Mouse (Mus musculus) hindbrain, embryonic 15.5 days (tissue): ENCODE measurements around the gene Gm49373. TPM values are rescaled to one million over a fixed set of nuclear protein-coding genes. Genes with fewer than 3 reads are reported as not detected.

Source experiments
- ATAC-seq: fragments of 200-750 bp; cut with Nextera tagmentation; 2 replicates; pipeline ENCODE4 v1.8.0; 2017; ENCODE audit warnings: low read depth, moderate number of reproducible peaks, moderate TSS enrichment; ENCODE audit not compliant: low FRiP score
- H3K27ac ChIP-seq: fragments of 300-500 bp; sonication (generic); replicated peaks from 2 replicates; pipeline ENCODE4 v1.5.1; 2015; ENCODE audit warnings: mild to moderate bottlenecking, inconsistent platforms
- H3K27me3 ChIP-seq: fragments of 300-500 bp; sonication (generic); 2 replicates; pipeline ENCODE4 v1.6.1; 2015; ENCODE audit warnings: control low read depth, inconsistent platforms
- H3K36me3 ChIP-seq: fragments of 300-500 bp; sonication (generic); 2 replicates; pipeline ENCODE4 v1.6.1; 2015; ENCODE audit warnings: control low read depth, inconsistent platforms
- H3K4me1 ChIP-seq: fragments of 300-500 bp; sonication (generic); replicated peaks from 2 replicates; pipeline ENCODE4 v1.6.1; 2015; ENCODE audit warnings: control low read depth, inconsistent platforms
- H3K4me2 ChIP-seq: fragments of 300-500 bp; sonication (generic); 2 replicates; pipeline ENCODE4 v1.6.1; 2015; ENCODE audit warnings: moderate library complexity, mild to moderate bottlenecking, inconsistent platforms
- H3K4me3 ChIP-seq: fragments of 300-500 bp; sonication (generic); 2 replicates; pipeline ENCODE4 v1.5.1; 2015; ENCODE audit warnings: mild to moderate bottlenecking, inconsistent platforms
- H3K9ac ChIP-seq: fragments of 300-500 bp; sonication (generic); 2 replicates; pipeline ENCODE4 v1.6.1; 2015; ENCODE audit warnings: inconsistent platforms
- H3K9me3 ChIP-seq: fragments of 300-500 bp; sonication (generic); 2 replicates; pipeline ENCODE4 v1.6.1; 2016; ENCODE audit warnings: control low read depth, inconsistent platforms
- WGBS: fragments of 180-500 bp; shearing (Covaris S2); methylation state at CpG from one replicate; pipeline ENCODE4 v1.1.7; 2015; 5-methylcytosine and 5-hydroxymethylcytosine counted together
- polyA plus RNA-seq: library from polyadenylated mRNA; unstranded; fragments of >200 nt; fragmentation: Nextera tagmentation; extraction: Ambion mirVana; gene quantifications from 2 replicates; pipeline ENCODE4 v1.2.1, GENCODE M21; 2015

The Gm49373 gene
- polyA plus RNA-seq = 1.7 and 2.8 TPM in 2 replicates

DNA sequence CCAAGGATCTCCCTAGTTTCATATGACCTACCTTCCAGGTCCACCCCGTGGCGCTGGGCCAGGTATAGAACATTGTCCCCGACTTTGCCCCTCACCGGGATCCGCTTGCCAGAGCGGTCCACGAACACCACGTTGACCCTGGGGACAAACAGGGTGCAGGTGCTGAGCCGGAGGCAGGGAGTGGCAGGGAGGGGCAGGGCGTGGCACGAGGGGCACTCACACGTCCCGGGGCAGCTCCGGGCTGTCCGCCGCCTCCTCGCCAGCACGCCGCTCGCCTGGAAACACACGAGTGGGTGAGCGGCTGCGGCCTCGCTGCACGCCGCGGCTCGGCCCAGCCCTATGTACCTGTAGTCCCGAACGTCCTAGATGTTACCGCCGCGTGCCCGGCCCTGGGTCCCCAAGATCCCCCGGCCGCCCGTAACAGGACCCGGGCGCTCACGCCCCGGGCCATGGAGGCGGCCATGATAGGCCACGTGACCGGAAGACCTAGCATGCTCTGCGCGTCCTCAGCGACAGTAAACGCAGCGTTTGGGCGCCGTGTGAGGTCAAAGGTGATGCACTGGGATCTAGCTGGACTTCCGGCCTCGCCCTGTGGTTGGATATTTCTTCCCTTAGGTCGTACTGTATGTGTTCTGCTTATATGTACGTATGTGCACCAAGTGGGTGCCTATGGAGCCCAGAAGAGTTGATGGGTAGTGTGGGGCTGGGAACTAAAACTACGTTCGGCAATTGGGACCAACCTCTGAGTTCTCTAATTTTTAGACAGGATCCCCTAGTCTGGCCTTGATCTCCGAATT, at the start of gene Gm49373, which contains the start of gene Fdx1l:
Gm49373 (minus strand) TSS at position 53 of the 797 bp plus-strand sequence.
Fdx1l (minus strand) TSS at position 571 of the 797 bp plus-strand sequence.
- peaks cover 42% of the 10 kb centered on the region for H3K36me3 ChIP-seq
- peaks cover 23% of the 10 kb centered on the region for H3K4me1 ChIP-seq
- 3% methylated on average over 57 of the region's 58 CpGs for WGBS
- H3K9me3 ChIP-seq = no peaks in the 10 kb centered on the region
- ATAC-seq = peak; percentile 94
- H3K4me3 ChIP-seq = peak within 1 kb of the TSS; percentile 78
- peak within 1 kb of the TSS; percentile 75 for H3K27ac ChIP-seq
- H3K27me3 ChIP-seq = no peaks in the 10 kb centered on the region
- peak within 1 kb of the TSS; percentile 77 for H3K9ac ChIP-seq
- peak within 1 kb of the TSS; percentile 80 for H3K4me2 ChIP-seq

DNA sequence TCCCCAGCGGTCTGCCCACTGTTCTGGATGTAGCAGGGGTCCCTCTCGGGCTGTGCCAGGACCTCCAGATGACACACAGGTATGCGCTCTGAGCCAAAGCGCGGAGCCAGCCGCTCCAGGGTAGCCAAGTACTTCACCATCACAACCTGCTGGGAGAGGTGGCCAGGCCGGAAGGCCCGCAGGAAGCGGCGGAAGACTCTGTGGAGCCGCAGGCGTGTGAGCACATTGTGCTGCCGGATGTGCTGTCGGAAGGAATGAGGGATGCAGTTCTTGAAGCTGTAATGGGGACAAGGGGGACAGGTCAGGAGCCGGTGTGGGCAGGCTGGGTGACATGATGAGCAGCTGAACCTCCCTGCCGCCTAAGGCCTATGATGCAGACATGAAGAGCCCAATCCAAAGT, 48.6 kb upstream of the Gm49373 start:
- H3K4me3 ChIP-seq = no peak overlapping the region
- 94% methylated on average over 16 of the region's 16 CpGs for WGBS
- no peaks in the 10 kb centered on the region for H3K4me1 ChIP-seq
- no peaks in the 10 kb centered on the region for H3K27me3 ChIP-seq
- H3K4me2 ChIP-seq = no peak overlapping the region
- H3K27ac ChIP-seq = no peak overlapping the region
- peaks cover 36% of the 10 kb centered on the region for H3K36me3 ChIP-seq
- H3K9me3 ChIP-seq = no peaks in the 10 kb centered on the region
- no peak for ATAC-seq
- H3K9ac ChIP-seq = no peak overlapping the region

- H3K4me2 ChIP-seq = no peak overlapping the region
- H3K27ac ChIP-seq = no peak overlapping the region
- peaks cover 9% of the 10 kb centered on the region; the same call in 1 of the 2 replicates for H3K36me3 ChIP-seq
- no peaks in the 10 kb centered on the region for H3K27me3 ChIP-seq
- H3K4me1 ChIP-seq = no peaks in the 10 kb centered on the region
- H3K4me3 ChIP-seq = no peak overlapping the region
- no peak for ATAC-seq
- H3K9ac ChIP-seq = no peak overlapping the region
- 74% methylated on average over 6 of the region's 6 CpGs for WGBS
- no peaks in the 10 kb centered on the region for H3K9me3 ChIP-seq
These were observed 44.2 kb upstream of the Gm49373 start for GRCm38 (mm10) chr9:21117073-21117472.

DNA sequence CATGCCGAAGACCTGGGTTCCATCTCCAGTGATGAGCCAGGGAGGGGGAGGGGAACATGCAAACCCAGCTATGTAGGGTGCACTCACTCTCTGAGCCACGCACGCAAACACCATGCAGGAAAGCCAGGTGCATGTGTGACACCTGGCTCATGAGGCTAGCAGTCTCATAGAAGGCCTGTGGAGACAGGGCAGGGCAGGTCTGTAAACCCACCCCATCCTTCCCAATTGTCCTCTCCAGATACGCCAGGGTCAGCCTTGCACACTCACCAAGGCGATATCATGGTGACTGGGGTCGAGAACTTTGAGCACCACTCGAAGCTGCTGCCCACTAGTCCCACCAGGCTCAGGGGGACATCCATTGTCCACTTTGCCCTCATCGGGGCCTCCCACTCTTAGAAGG, 42.2 kb upstream of the Gm49373 start:
- Histone ChIP-seq H3K36me3 (peaks cover 10% of the 10 kb centered on the region; the same call in 1 of the 2 replicates), H3K4me2 (no peak overlapping the region), H3K27ac (no peak overlapping the region), H3K4me1 (no peaks in the 10 kb centered on the region), H3K4me3 (no peak overlapping the region), H3K9ac (no peak overlapping the region), H3K9me3 (no peaks in the 10 kb centered on the region), H3K27me3 (no peaks in the 10 kb centered on the region)
- ATAC-seq = no peak
- 85% methylated on average over 8 of the region's 8 CpGs for WGBS

GRCm38 (mm10) chr9:21114190-21114589, 41.3 kb upstream of the Gm49373 start:
- H3K4me1 ChIP-seq = no peaks in the 10 kb centered on the region
- ATAC-seq = no peak
- WGBS = 92% methylated on average over 7 of the region's 7 CpGs

DNA sequence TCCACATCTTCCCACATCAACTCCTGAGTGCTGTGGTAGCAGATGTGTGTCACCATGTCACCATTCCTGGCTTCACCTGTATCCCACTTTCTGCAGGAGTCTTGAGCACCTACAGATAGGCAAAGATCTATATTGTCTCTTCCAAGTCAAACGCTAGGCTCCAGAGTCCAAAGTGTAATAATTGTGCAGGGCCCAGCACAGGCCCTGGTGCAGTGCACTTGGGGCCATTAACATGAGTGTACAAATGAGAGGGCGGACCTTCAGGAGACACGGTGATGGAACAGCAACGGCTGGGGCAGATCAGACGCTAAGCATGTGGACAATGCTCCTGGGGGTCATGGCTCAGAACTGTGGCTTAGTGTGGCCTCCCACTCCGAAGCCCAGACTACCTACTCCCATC, 40.9 kb upstream of the Gm49373 start:
- Histone ChIP-seq H3K4me3 (no peak overlapping the region), H3K36me3 (peaks cover 10% of the 10 kb centered on the region; the same call in 1 of the 2 replicates), H3K9ac (no peak overlapping the region), H3K9me3 (no peaks in the 10 kb centered on the region), H3K4me1 (no peaks in the 10 kb centered on the region), H3K27ac (no peak overlapping the region), H3K27me3 (no peaks in the 10 kb centered on the region), H3K4me2 (no peak overlapping the region)
- 88% methylated on average over 6 of the region's 6 CpGs for WGBS
- no peak for ATAC-seq

More at GRCm38 (mm10) chr9:21114190-21114589, 41.3 kb upstream of the Gm49373 start:
- no peak overlapping the region for H3K4me3 ChIP-seq
- peaks cover 10% of the 10 kb centered on the region; the same call in 1 of the 2 replicates for H3K36me3 ChIP-seq
- no peaks in the 10 kb centered on the region for H3K27me3 ChIP-seq
- H3K4me2 ChIP-seq = no peak overlapping the region
- H3K9me3 ChIP-seq = no peaks in the 10 kb centered on the region
- H3K27ac ChIP-seq = no peak overlapping the region
- H3K9ac ChIP-seq = no peak overlapping the region

GRCm38 (mm10) chr9:21107607-21108237, 34.8 kb upstream of the Gm49373 start:
- H3K9me3 ChIP-seq = no peaks in the 10 kb centered on the region
- 0 out of 2 replicates have a peak, but pooled peaks cover 6% of the 10 kb centered on the region for H3K36me3 ChIP-seq
- 45% methylated on average over 23 of the region's 23 CpGs for WGBS
- no peaks in the 10 kb centered on the region for H3K27me3 ChIP-seq
- no peaks in the 10 kb centered on the region for H3K4me1 ChIP-seq
- H3K4me2 ChIP-seq = no peak overlapping the region
- no peak overlapping the region for H3K4me3 ChIP-seq
- H3K27ac ChIP-seq = no peak overlapping the region
- ATAC-seq = peak; percentile 31; the same call in 1 of the 2 replicates
- no peak overlapping the region for H3K9ac ChIP-seq

DNA sequence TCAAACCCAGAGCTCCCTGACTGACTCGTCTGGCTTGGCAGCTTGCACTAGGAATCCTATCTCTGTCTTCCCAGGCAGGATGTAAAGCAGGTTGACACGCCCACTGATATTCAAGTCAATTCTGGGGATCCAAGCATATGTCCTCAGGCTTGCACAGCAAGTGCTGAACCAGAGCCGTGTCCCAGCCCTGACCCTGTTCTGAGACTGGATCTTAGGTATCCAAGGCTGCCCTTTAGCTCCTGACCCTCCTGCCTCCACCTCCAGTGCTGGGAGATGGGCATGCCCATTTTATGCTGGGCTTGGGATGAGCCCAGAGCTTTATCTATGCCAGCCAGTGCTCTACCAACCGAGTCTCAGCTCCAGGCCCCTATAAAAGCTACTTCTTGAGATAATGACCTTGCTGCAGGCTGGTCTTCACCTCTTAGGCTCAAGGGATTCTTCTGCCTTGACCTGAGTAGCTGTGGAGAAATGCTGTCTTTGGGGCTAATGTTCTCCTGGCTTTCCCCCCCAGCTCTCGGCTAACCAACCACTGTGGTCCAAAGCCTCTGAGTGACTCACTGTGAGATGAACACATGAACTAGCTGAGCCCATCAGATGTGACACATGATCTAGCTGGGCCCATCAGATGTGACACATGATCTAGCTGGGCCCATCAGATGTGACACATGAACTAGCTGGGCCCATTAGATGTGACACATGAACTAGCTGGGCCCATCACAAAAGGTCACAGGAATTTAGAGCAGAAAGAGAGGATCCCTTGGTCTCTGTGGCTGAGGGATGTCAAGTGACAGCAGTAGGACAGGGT, 33.1 kb upstream of the Gm49373 start:
- ATAC-seq = no peak
- H3K36me3 ChIP-seq = 0 out of 2 replicates have a peak, but pooled peaks cover 6% of the 10 kb centered on the region
- H3K9me3 ChIP-seq = no peaks in the 10 kb centered on the region
- H3K27me3 ChIP-seq = no peaks in the 10 kb centered on the region
- H3K4me1 ChIP-seq = no peaks in the 10 kb centered on the region
- no peak overlapping the region for H3K9ac ChIP-seq
- H3K4me2 ChIP-seq = no peak overlapping the region
- 83% methylated on average over 5 of the region's 5 CpGs for WGBS
- no peak overlapping the region for H3K27ac ChIP-seq
- H3K4me3 ChIP-seq = no peak overlapping the region

GRCm38 (mm10) chr9:21104814-21105213, 31.9 kb upstream of the Gm49373 start:
- H3K4me3 ChIP-seq = no peak overlapping the region
- H3K27me3 ChIP-seq = no peaks in the 10 kb centered on the region
- 0 out of 2 replicates have a peak, but pooled peaks cover 2% of the 10 kb centered on the region for H3K36me3 ChIP-seq
- H3K9me3 ChIP-seq = no peaks in the 10 kb centered on the region
- WGBS = 86% methylated on average over 6 of the region's 6 CpGs
- no peak overlapping the region for H3K27ac ChIP-seq
- no peak overlapping the region for H3K9ac ChIP-seq
- no peak for ATAC-seq
- H3K4me1 ChIP-seq = no peaks in the 10 kb centered on the region
- H3K4me2 ChIP-seq = no peak overlapping the region

DNA sequence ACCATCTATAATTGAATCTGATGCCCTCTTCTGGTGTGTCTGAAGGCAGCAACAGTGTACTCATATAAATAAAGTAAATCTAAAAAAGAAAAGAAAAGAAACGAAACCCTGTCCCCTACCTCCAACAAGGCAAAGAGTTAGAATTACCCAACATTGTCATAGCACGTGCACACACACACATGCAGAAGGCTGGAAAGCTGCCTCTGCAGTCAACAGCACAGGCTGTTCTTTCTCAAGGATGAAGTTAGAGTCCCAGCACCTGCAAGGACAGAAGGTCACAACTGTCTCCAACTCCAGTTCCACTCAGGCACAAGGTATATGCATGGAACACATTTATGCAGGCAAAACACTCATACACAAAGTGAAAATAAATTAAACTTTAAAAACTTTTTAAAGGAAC, 29.2 kb upstream of the Gm49373 start:
- no peak overlapping the region for H3K27ac ChIP-seq
- no peaks in the 10 kb centered on the region for H3K9me3 ChIP-seq
- H3K4me3 ChIP-seq = no peak overlapping the region
- H3K4me1 ChIP-seq = no peaks in the 10 kb centered on the region
- H3K27me3 ChIP-seq = no peaks in the 10 kb centered on the region
- H3K36me3 ChIP-seq = no peaks in the 10 kb centered on the region
- no peak overlapping the region for H3K9ac ChIP-seq
- no peak overlapping the region for H3K4me2 ChIP-seq
- WGBS = 86% methylated on average over 2 of the region's 2 CpGs
- ATAC-seq = no peak

GRCm38 (mm10) chr9:21100447-21101161, 27.7 kb upstream of the Gm49373 start:
- H3K36me3 ChIP-seq = no peaks in the 10 kb centered on the region
- no peak overlapping the region for H3K4me3 ChIP-seq
- no peak overlapping the region for H3K27ac ChIP-seq
- H3K27me3 ChIP-seq = no peaks in the 10 kb centered on the region
- no peaks in the 10 kb centered on the region for H3K4me1 ChIP-seq
- no peaks in the 10 kb centered on the region for H3K9me3 ChIP-seq
- WGBS = 43% methylated on average over 15 of the region's 15 CpGs
- H3K4me2 ChIP-seq = no peak overlapping the region
- peak; percentile 68; the same call in 1 of the 2 replicates for ATAC-seq
- no peak overlapping the region for H3K9ac ChIP-seq
